Mouse (Mus musculus) retina, adult 2 months (tissue): ENCODE measurements at regions not wholly inside any gene's neighbourhood (a gene's known extent, or its start where the extent isn't known, plus 50 kb on each side); places are given as distances from the start of the nearest gene placed in this dataset.

Source experiments
- DNase-seq: peaks from one replicate; pipeline ENCODE4 v3.0.0-alpha.2; 2012; ENCODE audit warnings: low read depth, low spot score

DNA sequence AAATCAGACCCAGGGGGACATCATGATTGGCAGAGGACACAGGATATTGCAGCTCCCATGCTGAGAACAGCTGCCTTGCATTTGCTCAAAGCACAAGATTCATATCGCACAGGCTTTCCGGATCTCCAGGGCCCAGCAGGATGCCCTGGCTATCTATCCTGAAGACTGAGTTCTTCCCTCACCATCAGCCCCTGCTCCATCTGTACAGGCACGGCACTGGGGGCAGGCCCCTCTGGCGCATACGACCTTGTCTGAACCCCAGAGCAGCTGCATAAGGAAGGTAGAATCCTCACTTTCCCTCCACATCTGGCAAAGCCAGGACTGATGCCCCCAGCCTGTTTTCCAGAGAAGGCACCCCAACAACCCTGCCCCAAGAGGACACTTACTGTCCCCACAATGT, 266.8 kb downstream of the Tns1 start:
- no peak for DNase-seq

DNA sequence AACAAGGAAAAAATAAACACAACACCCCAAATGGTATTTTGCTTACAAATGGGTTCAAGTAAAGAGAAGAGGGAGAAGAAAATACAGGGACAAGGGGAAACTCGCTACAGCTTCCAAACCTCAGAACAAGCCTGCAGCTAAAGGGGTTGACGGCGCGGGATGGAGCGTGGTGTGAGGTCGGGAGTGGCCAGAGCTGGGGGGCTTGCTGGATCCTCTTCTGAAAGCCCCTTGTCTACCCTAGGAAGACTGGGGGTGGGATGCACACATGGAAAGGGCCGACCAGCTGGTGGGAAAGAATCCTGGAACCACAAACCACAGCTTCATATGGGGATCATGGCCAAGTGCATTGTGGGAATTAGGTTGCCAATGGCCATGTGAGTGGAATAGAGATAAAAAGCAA, 267.4 kb downstream of the Tns1 start:
- no peak for DNase-seq

- no peak for DNase-seq
Observed at GRCm38 (mm10) chr1:73855306-73855705, 268.9 kb downstream of the Tns1 start.

GRCm38 (mm10) chr1:73853851-73854250, 270.4 kb downstream of the Tns1 start:
- DNase-seq: no peak

GRCm38 (mm10) chr1:73850173-73851014, 273.9 kb downstream of the Tns1 start:
- no peak for DNase-seq

DNA sequence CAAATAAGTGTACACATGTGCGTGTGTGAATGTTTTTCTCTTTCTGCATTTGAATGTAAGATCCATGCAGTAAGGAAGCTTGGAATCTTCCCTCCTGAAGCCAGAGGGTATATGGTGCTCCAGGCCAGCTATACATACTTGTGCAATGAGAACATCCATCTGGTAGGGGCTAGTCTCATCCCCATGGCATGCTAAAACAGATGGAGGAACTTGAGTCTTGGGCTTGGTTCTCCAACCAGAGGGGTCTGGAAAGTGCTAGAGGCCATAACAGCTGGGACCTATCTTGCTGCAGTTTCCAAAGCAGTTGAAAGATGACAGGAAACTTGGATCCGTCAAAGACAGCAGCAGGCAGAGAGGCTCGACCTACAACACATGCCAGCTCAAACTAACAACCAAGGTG, 275.9 kb downstream of the Tns1 start:
- DNase-seq: no peak

DNA sequence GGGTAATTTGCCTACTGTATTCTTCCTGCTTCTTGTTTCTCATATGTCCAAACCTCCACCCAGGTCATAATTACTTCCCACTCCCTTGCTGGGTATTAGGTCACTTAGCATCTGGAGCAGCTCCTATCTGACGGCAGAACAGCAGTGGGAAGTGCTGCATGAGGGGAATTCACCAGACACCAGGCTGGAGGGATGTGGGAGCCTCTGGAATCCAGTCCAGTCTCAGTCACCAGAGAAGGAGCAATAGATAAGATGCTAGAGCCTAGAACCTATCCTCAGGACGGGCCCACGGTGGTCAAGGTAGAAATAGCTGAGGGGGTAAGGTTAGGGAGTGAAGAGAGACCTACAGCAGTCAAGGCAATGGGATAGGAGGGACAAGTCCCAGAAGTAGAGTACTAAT, 277.1 kb downstream of the Tns1 start:
- no peak for DNase-seq

DNA sequence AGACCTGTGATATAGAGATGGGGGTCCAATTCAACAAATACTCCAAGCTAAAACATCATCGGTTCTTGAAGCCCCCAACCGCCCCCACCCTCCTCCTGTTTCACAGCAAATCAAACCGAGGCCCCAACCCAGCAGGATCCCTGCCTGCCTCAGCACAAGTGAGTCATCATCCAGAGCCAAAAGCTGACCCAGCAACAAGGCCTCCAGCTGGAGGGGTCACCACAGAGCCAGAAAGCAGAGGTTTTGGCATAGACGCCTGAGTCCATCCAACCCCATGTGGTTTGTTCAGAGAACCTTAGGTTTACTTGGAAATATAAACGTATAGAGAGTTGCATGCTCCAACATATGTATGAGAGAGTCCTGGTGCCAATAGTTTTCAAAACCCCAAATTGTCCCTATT, 279.1 kb downstream of the Tns1 start:
- no peak for DNase-seq

DNA sequence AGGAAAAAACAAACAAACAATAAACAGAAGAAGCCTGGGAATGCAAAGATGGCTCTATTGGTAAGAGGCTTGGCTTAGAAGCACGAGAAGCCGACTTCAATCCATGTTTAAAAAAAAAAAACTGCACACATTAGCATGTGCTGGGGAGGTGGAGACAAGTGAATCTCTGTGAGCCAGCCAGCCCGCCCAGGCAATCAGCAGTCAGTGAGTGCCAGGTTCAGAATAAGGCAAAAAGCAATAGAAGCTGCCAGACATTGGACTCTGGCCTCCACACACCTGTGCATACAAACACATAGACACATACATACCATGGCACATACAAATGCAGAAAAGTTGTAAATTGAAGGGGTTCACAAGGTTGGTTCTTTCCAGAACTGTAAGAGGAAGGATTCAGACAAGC, 279.7 kb downstream of the Tns1 start:
- DNase-seq: no peak

- DNase-seq: no peak
Observed at GRCm38 (mm10) chr1:73839351-73839750, 284.9 kb downstream of the Tns1 start.

- DNase-seq: no peak
Observed at GRCm38 (mm10) chr1:73836680-73837079, 287.6 kb downstream of the Tns1 start.

DNA sequence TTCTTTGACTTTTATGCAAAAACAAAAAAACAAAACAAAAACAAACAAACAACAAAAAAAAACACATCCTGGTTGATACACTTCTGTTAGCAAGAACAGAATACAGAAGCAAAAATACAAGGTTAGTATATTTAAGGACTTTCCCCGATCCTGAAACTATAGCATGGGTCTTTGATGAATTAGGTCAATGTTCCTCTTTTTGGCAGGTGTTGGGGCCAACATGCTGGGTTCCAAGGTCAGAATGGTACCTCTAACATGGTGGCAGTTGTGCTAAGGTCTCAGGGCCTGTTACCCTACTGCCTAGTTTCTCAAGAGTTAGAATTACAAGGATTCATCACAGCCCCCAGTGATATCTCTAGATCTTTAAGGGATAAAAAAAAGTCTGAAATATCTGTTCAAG, 289.7 kb downstream of the Tns1 start:
- DNase-seq: no peak

GRCm38 (mm10) chr1:73830486-73831132, 293.6 kb downstream of the Tns1 start:
- DNase-seq: no peak

- DNase-seq: no peak
Observed at GRCm38 (mm10) chr1:73828996-73829395, 295.3 kb downstream of the Tns1 start.

DNA sequence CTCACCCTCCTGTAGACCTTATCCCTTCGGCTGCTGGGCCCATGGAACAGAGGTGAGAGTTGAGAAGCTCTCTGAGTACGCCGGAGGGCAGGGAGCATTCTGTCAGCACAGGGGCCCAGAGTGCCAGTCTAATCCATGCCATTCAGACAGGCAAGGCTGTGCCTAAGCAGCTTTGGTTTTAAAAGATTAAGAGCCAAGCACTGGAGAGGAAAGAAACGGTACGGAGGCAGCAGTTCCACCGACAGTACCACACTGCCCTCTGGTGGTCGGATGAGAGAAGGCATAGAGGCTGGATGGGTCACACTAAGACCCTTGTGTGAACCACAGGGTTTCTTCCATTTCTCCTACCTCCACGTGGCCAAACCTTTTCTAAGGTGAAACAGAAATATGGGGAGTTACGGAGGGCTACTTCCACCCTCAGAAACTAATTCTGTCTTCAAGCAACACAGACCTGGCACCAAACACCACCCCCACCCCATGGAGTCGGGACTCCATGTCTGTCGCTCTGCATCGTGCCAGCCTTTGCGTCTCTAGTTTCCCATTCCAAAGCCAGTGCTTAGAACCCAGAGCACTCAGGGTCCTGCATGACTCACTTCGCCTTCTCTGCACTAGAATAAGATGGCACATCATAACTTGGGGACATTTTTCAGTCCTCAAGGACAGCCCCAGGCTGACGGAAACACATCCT, 297.9 kb downstream of the Tns1 start:
- peak; percentile 73 for DNase-seq

DNA sequence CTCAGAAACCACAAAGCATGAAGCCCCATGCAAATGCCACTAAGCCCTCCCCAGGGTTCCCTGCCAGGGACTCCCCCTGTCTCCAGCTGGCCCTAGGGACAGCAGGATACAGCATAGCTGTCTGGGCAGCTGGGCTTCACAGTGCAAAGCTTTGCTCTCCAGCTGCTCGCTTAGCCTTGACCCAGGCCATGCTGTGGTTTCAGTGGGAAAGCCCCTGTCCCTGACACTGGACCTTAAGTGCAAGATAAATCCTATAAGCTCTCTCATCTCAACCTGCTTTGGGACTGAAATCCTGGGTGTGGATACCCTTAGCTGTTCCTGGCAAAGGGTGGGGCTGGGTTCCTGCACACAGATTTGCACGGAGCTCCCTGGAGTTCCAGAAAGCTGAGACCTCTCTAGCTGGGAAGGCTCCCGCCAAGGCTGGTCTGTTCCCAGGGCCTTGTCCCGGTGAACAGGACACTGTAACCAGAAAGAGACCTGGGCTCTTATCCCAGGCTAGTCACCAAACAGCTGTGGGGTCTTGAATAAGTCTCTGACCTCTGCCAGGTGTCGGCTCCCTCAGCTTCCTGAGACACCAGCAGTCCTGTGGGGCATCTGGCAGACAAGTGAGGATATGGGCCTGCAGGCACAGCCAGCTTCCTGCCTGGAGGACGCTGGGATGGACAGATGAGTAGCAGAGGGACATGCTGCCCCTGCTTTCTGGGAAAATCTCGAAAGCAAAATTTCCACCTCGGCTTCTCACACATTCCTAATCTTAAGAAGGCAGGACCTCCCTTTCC, 299.7 kb downstream of the Tns1 start:
- peak; percentile 11 for DNase-seq

DNA sequence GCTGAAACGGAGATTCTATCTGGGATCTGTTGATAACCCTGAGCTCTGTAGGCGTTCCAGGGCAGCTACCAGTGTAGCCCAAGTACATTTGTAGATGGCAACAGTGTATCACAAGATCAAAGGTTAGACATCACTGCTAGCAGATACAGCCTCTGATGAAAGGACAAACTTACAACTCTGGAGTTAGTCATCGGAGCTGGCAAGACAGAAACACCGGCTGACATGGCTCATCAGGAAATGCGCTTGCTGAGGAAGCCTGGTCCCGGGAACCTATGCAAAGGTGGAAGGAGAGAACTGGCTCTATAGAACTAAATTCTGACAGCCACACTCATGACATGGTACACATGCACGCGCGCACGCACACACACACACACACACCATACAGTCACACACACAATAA, 300.5 kb downstream of the Tns1 start:
- DNase-seq: no peak

- DNase-seq: no peak
Observed at GRCm38 (mm10) chr1:73822616-73823015, 301.6 kb downstream of the Tns1 start.

DNA sequence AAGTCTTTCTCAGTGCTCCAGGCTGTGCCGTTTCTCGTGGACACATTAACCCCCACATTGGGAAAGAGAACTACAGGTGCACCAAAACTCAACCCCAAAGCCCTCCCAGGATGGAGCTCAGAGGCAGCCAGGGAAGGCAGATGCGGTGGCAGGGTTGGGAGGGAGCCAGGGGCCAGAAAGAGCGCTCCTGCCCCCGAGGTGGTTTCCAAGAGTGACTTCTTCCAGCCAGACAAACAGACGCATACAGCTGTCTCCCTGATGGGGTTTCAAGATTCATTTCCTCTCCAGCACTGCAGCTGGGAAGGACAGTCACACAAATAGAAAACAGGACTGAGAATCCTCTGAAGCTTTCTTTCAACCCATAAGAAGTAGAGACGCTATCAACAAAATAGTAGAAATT, 303.5 kb downstream of the Tns1 start:
- DNase-seq: no peak

DNA sequence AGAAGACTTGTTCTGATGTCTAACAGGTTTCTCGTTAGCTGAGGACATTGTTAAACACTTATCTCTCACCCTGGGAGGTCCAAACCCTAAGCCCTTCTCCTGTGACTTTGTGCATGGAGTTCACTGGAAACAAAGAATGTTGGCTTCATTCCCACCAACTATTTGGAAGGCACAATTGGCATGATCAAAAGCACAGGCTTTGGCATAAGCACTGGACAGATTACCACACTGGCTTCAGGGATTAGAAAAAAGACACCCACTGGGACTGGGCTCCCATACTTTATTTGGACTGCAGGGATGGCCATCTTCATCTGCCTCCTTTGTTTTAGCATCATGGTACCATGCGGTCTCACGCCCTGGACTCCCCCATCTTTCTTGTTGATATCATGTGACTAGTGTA, 317.0 kb downstream of the Tns1 start:
- no peak for DNase-seq

DNA sequence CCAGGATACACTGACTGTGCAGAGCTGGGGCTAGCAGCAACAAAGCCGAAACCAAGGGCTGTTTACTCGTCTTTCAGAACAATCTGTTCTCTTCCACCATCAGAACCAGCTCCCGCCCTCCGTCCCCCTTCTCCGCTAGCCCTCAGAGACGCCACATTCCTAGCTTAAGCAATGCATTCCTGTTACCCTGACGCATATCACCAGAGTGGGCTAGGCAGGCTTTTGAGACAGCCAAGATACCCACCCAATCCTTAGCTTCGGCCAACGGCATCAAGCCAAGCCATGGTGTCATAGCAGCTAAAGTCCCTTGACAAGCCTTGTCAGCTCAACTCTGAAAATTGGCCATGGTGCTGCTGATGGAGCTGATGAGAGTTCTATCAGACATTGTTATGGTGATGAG, 319.1 kb downstream of the Tns1 start:
- no peak for DNase-seq

DNA sequence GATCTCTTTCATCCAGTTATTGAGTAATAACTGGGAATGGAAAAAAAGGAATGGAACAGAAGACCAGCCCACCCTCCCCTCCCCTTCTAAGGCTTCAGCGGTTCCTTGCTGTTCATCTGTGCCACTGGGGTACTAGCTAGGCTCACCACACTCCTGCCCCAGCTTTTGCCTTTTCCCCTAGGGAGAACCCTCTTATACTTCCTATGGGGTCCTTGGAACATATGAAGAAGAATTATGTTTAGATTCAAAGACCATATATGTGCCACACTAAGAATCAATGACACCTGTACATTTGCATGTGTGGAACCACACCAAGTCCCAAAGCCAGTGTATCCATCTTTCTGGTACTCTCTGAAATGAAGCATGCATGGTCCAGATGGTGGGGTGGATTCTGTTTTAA, 324.3 kb downstream of the Tns1 start:
- no peak for DNase-seq
